Mouse (Mus musculus) hindbrain, postnatal 0 days (tissue): ENCODE measurements around the gene Tescl. TPM values are rescaled to one million over a fixed set of nuclear protein-coding genes. Genes with fewer than 3 reads are reported as not detected.

Experiments
- ATAC-seq: fragments of 200-750 bp; cut with Nextera tagmentation; 2 replicates; pipeline ENCODE4 v1.8.0; 2017; ENCODE audit warnings: mild to moderate bottlenecking, moderate TSS enrichment, moderate library complexity
- DNase-seq: peaks from one replicate; pipeline ENCODE4 v3.0.0-alpha.2; 2015; ENCODE audit warnings: low spot score
- H3K27ac ChIP-seq: fragments of 300-500 bp; sonication (generic); 2 replicates; pipeline ENCODE4 v1.5.1; 2014; ENCODE audit warnings: mild to moderate bottlenecking
- H3K27me3 ChIP-seq: fragments of 300-500 bp; sonication (generic); 2 replicates; pipeline ENCODE4 v1.6.1; 2014; ENCODE audit warnings: low read length, mixed read lengths; ENCODE audit not compliant: insufficient read depth
- H3K36me3 ChIP-seq: fragments of 300-500 bp; sonication (generic); 2 replicates; pipeline ENCODE4 v1.6.1; 2014; ENCODE audit warnings: low read length, mixed read lengths; ENCODE audit not compliant: insufficient read depth
- H3K4me1 ChIP-seq: fragments of 300-500 bp; sonication (generic); 2 replicates; pipeline ENCODE4 v1.6.1; 2014; ENCODE audit warnings: antibody characterized with exemption, low read length, mixed read lengths; ENCODE audit not compliant: insufficient read depth
- H3K4me2 ChIP-seq: fragments of 300-500 bp; sonication (generic); 2 replicates; pipeline ENCODE4 v1.6.1; 2014; ENCODE audit warnings: low read depth, mild to moderate bottlenecking, low read length, moderate library complexity, mixed read lengths
- H3K4me3 ChIP-seq: fragments of 300-500 bp; sonication (generic); 2 replicates; pipeline ENCODE4 v1.5.1; 2014; ENCODE audit warnings: low read length
- H3K9ac ChIP-seq: fragments of 300-500 bp; sonication (generic); replicated peaks from 2 replicates; pipeline ENCODE4 v1.6.1; 2014; ENCODE audit warnings: mild to moderate bottlenecking, low read length, moderate library complexity, mixed read lengths
- H3K9me3 ChIP-seq: fragments of 300-500 bp; sonication (generic); 2 replicates; pipeline ENCODE4 v1.6.1; 2016; ENCODE audit warnings: low read length, mixed read lengths
- CTCF ChIP-seq: IDR thresholded peaks from 2 replicates; pipeline ENCODE4 v1.5.1; 2016; ENCODE audit warnings: antibody characterized with exemption, control low read depth, low read depth
- WGBS: fragments of 180-500 bp; shearing (Covaris S2); extraction: QIAGEN DNeasy Blood & Tissue Kit; methylation state at CpG from one replicate; pipeline ENCODE4 v1.1.7; 2014; 5-methylcytosine and 5-hydroxymethylcytosine counted together
- polyA plus RNA-seq: library from polyadenylated mRNA; unstranded; fragments of >200 nt; fragmentation: Nextera tagmentation; extraction: Ambion mirVana; gene quantifications from 2 replicates; pipeline ENCODE4 v1.2.1, GENCODE M21; 2015
- total RNA-seq: library from RNA; depleted of rRNA; stranded (reverse); fragments of >200 nt; gene quantifications from 2 replicates; pipeline ENCODE4 v1.2.3, GENCODE M21; 2014

Tescl gene
- total and polyA plus RNA-seq, 2 experiments from 2014 or later, result 0.46 TPM; not detected in 1

DNA sequence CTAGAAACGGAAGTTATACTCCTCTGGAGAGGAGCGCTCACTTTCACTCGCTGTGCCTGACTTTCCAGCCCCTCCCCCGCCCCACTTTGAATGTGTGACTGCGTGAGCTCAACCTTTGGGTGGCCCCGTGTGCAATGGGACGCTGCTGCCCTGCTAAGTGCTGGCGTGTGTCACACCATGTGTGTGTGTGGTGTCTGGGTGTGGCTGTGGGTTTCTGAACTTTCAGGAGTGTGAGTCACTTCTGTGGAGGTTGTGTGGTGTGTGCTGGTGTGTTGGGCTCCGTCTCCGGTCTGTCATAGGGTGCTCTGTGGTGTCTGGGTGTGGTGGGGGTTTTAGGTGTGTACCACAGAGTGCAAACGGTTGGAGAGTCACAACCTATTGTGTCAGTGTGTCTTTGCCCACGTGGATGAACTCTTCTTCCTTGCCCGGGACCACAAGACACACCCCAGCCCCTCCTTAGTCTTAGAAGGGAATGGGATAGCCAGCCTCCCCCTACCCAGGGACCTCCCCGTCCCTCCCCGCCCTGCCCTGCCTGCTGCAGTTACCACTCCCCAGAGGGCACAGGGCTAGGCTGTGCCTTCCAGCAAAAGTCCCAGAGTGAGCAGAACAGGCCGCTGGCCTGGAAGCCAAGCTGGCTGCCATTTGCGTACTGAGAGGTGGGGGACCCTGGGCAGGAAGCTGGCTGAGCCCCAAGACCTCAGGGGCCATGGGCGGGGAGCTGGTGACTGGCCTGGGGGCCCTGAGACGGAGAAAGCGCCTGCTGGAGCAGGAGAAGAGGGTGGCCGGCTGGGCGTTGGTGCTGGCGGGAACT is 36.2 kb upstream of the Tescl start, which contains the start of gene Kcnn4:
Gene Kcnn4, plus strand, starts transcription at position 533 of the 811 bp plus-strand sequence.
- H3K27me3 ChIP-seq, result no peaks in the 10 kb centered on the region
- no peak within 1 kb of the TSS for H3K4me2 ChIP-seq
- peaks cover 2% of the 10 kb centered on the region; the same call in 1 of the 2 replicates for H3K4me1 ChIP-seq
- 45% methylated on average over 23 of the region's 23 CpGs for WGBS
- no peak for TF ChIP-seq CTCF
- DNase-seq (no peak), ATAC-seq (no peak; the same call in 1 of the 2 replicates)
- no peak within 1 kb of the TSS for H3K27ac ChIP-seq
- no peak within 1 kb of the TSS for H3K4me3 ChIP-seq
- H3K9ac ChIP-seq, result no peak within 1 kb of the TSS
- H3K9me3 ChIP-seq, result no peaks in the 10 kb centered on the region
- H3K36me3 ChIP-seq, result no peaks in the 10 kb centered on the region

DNA sequence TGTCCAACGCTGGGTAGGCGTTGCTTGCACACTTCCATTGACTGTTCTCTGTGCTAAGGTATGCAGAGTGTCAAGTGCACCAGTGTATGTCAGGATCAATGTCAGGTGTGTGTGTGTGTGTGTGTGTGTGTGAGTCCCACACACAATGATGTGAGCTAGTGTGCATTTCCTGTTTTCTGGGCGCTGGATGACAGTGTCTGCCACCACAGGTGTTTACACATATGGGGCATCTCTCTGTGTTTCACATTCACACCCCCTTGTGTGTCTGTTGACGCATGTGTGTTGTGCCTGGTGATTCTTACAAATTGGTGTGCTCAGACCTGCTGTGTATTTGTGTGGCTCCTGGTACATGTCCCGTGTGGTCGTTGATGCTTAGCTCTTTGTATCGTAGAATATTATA is 35.2 kb upstream of the Tescl start:
- ATAC-seq (no peak), DNase-seq (no peak)
- WGBS, result 94% methylated on average over 7 of the region's 7 CpGs

GRCm38 (mm10) chr7:24368226-24368625 is 34.5 kb upstream of the Tescl start:
- Histone ChIP-seq H3K4me1 (peaks cover 3% of the 10 kb centered on the region; the same call in 1 of the 2 replicates), H3K27me3 (no peaks in the 10 kb centered on the region), H3K27ac (no peak overlapping the region), H3K36me3 (no peaks in the 10 kb centered on the region), H3K4me3 (no peak overlapping the region), H3K9me3 (no peaks in the 10 kb centered on the region), H3K9ac (no peak overlapping the region), H3K4me2 (no peak overlapping the region)
- TF ChIP-seq CTCF, result no peak
- ATAC-seq, result no peak
- 71% methylated on average over 4 of the region's 4 CpGs for WGBS
- DNase-seq, result no peak

More for the DNA sequence above, 35.2 kb upstream of the Tescl start:
- H3K4me1 ChIP-seq, result peaks cover 3% of the 10 kb centered on the region; the same call in 1 of the 2 replicates
- H3K4me2 ChIP-seq, result no peak overlapping the region
- no peak overlapping the region for H3K9ac ChIP-seq
- H3K4me3 ChIP-seq, result no peak overlapping the region
- TF ChIP-seq CTCF, result no peak
- no peaks in the 10 kb centered on the region for H3K9me3 ChIP-seq
- no peaks in the 10 kb centered on the region for H3K36me3 ChIP-seq
- no peak overlapping the region for H3K27ac ChIP-seq
- no peaks in the 10 kb centered on the region for H3K27me3 ChIP-seq

DNA sequence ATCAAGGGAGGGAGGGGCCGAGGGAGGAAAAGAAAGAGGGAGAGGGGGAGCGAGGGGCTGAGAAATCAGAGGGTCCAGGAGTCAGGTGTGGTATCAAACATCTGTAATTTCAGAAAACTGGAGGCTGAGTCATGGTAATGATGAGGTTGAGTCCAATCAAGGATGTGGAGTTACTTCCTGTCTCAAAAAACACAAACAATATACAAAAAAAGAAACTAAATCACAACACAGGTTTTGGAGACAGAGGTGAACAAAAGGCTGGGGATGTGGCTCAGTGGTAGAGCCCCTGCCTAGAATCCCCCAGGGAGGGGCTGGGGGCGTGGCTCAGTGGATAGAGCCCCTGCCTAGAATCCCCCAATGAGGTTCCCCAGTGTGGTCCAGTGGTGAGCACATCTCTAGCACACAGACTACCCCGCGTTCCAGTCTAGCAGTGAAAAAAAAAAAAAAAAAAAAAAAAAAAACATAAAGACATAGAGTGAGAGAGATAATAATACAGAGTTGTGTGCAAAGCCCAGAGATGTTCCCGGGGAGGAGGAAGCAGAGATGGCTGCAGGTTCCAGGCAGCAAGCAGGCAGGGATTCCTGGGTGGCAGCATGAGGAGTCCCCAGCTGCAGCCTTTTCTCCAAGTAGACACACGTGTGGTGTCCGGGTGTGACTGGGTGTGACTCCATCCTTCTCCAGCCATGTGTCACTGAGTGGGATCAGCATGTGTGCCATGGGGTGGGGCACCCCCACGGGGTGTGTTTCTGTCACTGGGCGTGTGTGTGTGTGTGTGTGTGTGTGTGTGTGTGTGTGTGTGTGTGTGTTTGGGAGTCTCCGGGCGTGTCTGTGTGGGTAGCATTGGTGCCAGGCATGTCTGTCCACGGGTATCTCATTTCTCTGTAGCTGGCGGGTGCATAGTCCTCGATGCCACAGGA is 33.2 kb upstream of the Tescl start:
- peaks cover 3% of the 10 kb centered on the region; the same call in 1 of the 2 replicates for H3K4me1 ChIP-seq
- H3K4me3 ChIP-seq, result no peak overlapping the region
- H3K27ac ChIP-seq, result no peak overlapping the region
- H3K27me3 ChIP-seq, result no peaks in the 10 kb centered on the region
- 81% methylated on average over 15 of the region's 15 CpGs for WGBS
- H3K36me3 ChIP-seq, result no peaks in the 10 kb centered on the region
- ATAC-seq, result no peak
- no peak overlapping the region for H3K4me2 ChIP-seq
- TF ChIP-seq CTCF, result no peak
- H3K9ac ChIP-seq, result no peak overlapping the region
- DNase-seq, result no peak
- H3K9me3 ChIP-seq, result no peaks in the 10 kb centered on the region

- ATAC-seq (peak; percentile 5), DNase-seq (no peak)
- TF ChIP-seq CTCF, result no peak
- WGBS, result 77% methylated on average over 5 of the region's 5 CpGs
- H3K4me2 ChIP-seq, result no peak overlapping the region
- peaks cover 3% of the 10 kb centered on the region; the same call in 1 of the 2 replicates for H3K4me1 ChIP-seq
- no peaks in the 10 kb centered on the region for H3K9me3 ChIP-seq
- no peak overlapping the region for H3K27ac ChIP-seq
- no peak overlapping the region for H3K4me3 ChIP-seq
- no peaks in the 10 kb centered on the region for H3K27me3 ChIP-seq
- peak overlapping the region; percentile 24; the same call in 1 of the 2 replicates for H3K9ac ChIP-seq
- H3K36me3 ChIP-seq, result no peaks in the 10 kb centered on the region
Measured at GRCm38 (mm10) chr7:24365258-24366014, 31.7 kb upstream of the Tescl start.

GRCm38 (mm10) chr7:24364827-24365226 is 31.1 kb upstream of the Tescl start:
- H3K36me3 ChIP-seq, result no peaks in the 10 kb centered on the region
- no peaks in the 10 kb centered on the region for H3K9me3 ChIP-seq
- H3K27me3 ChIP-seq, result no peaks in the 10 kb centered on the region
- ATAC-seq, result peak; percentile 71
- no peak overlapping the region for H3K4me2 ChIP-seq
- WGBS, result 20% methylated on average over 10 of the region's 10 CpGs
- H3K27ac ChIP-seq, result no peak overlapping the region
- H3K9ac ChIP-seq, result peak overlapping the region; percentile 24; the same call in 1 of the 2 replicates
- DNase-seq, result peak; percentile 95
- peak; percentile 95 for TF ChIP-seq CTCF
- peaks cover 3% of the 10 kb centered on the region; the same call in 1 of the 2 replicates for H3K4me1 ChIP-seq
- no peak overlapping the region for H3K4me3 ChIP-seq
